Mouse (Mus musculus): ENCODE results near the gene Clcn2.
"Not testable (repeated sequence)": the region's sequence is repeated elsewhere in the genome, so short reads cannot be mapped to it uniquely, and the experiment has no call there.

Gene Clcn2

DNA sequence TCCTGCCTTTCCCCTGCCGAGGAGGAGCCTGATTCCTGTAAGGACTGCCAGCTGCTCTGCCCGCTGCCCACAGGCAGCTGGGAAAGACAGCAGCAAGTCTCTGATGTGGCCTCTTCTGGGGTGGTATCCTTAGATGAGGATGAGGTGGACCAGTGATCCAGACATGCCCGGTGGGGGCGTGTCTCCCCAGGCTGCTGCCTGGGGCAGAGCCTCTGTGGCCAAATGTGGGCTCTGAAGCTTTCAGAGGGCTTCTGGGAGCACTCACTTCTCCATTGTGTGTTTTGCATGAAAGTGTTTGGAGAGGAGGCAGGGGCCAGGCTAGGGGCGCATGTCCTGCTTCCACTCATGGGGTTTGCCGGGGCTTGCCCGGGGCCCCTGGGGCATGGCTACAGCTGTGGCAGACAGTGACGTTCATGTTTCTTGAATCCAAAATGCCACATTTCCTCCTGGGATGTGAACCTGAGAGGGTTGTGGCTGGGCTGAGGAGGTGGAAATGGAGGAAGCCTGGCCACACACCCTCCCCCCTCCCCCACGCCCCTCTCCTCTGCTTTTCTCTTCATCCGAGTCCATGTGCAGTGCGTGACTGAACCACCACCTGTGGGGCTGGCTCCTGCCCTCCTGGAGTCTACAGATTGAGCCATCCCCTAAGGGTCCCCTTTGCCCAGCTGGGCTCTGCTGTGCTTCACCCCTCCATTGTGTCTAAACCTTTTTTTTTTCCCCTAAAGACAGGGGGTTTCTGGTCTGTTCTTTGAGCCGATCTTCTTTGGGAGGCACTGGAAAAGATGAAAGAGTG, 15.6 kb downstream of the Clcn2 start:
- peak; percentile 43 for DNase-seq (ENCODE audit: low read depth, low spot score)

DNA sequence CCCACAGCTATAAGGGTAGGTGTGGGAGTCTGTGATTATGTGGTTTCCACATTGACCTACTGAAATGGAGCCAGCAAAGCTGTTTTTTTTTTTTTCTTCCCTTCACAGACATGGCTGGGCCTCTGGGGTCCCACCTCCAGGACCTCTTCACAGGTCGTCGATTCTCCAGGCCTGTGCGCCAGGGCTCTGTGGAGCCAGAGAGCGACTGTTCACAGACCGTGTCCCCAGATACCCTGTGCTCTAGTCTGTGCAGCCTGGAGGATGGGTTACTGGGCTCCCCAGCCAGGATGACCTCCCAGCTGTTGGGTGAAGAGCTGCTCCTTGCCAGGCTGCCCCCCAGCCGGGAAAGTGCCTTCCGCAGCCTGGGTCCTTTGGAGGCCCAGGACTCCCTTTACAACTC, 16.2 kb downstream of the Clcn2 start:
- no peak for DNase-seq (ENCODE audit: low read depth, low spot score)

DNA sequence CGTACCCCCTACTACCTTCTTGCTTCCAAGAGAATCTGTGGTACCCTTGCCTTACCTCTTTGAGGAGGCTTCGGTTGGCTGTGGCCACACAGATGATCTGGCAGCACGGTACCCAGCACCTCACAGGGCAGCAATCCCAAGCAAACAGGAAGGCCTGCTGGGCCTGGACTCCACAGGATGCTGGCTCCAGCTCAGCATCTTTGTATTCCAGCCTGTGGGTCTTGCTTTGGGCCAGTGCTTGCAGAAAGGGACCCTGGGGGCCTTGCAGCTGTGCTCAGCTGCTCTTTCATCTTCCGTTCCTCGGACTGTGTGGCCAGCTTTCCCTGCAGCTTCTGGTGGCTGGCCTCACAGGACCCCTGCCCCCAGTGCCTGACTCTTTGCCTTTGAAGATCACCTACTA, 17.5 kb downstream of the Clcn2 start:
- DNase-seq (ENCODE audit: low read depth, low spot score), result no peak

DNA sequence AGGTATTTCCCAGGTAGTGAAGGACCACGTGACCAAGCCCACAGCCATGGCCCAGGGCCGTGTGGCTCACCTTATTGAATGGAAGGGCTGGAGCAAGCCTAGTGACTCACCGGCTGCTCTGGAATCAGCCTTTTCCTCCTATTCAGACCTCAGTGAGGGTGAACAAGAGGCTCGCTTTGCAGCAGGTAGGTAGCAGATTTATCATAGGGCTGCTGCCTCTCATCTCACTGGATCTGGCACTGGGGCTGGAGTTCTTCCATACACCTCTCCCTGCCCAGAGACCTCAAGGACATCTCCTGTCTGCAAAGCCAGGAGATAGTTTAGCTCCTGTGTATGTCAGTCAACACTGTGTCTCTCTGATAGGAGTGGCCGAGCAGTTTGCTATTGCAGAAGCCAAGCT, 18.3 kb downstream of the Clcn2 start:
- DNase-seq (ENCODE audit: low read depth, low spot score), result no peak

DNA sequence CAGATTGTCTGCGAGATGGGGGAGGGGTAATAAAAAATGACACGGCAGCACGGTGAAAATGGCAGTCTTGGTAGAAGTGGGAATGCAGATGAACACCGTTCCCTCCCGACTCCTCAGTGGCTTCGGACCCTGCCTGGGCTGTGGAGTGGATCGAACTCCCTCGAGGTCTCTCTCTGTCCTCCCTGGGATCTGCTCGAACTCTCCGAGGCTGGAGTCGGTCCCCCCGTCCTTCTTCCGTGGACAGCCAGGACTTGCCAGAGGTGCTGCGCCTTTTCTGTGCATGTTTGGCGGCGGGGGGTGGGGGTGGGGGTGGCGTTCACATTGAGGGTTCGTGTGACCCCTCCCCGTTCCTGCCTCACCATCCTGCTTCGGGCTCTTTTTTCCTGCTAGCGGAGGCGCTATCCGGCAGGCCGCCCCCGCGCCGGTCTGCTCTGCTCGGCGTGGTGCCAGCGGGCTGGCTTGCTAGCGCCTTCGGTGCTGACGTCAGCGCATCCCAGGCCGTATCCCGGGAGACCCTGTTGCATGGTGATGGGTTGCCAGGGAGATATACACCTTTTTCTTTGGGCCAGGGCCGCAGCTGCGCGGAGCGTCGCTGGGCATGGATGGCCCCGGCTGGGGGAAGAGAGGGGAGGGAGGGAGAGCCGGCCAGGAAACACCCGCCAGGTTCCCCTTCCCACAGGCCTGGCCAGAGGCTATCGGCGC, 21.8 kb downstream of the Clcn2 start:
- peak; percentile 70 for DNase-seq (ENCODE audit: low read depth, low spot score)

DNA sequence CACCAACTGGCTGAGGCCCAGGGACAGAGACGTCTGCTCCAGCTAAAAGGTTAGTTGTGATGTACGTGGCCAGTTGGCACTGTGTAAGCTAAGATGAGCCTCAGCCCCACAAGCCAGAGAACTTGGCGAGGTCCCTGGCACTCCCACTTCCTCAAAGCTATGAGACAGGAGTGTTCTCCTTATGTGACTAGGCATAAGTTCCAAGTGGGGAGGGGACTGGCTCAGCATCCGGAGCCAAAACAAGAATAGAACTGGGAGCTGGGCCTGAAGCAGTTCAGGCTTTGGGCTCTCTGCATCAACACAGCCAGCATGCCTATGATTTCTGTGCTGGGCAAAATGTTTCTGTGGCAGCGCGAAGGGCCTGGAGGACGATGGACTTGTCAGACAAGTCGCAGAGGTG, 22.8 kb downstream of the Clcn2 start:
- DNase-seq (ENCODE audit: low read depth, low spot score), result no peak

DNA sequence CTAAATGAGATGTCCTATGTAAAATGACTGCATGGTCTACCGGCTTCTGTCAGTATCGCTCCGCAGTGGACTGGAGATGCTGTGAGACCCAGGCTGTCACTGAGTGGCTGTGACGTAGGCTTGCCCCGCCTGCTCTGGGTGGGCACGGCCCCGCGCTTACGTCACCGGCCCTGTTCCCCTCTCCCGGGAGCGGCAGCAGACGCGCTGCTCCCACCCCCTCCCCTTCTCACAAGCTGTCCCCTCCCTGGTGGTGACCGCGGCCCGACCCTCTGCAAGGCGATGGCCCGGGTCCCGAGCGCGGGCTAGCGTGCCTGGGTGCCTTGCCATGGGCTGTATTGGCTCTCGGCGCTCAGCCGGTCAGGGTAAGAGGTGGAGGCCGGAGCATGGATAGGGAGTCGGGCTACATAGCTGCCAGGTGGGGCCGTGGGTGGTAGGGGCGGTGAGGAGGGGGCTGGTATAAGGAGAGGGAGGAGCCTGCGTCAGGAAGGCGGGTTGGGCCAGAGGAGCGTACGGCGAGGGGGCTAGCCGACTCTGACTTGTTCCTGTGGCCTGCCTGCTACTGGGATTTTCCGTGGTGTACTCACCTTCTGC, 24.3 kb downstream of the Clcn2 start, which contains the start of gene Fam131a:
TSS of gene Fam131a (plus strand) at position 131 of the 591 bp plus-strand sequence.
- DNase-seq (ENCODE audit: low read depth, low spot score), result peak; percentile 84

DNA sequence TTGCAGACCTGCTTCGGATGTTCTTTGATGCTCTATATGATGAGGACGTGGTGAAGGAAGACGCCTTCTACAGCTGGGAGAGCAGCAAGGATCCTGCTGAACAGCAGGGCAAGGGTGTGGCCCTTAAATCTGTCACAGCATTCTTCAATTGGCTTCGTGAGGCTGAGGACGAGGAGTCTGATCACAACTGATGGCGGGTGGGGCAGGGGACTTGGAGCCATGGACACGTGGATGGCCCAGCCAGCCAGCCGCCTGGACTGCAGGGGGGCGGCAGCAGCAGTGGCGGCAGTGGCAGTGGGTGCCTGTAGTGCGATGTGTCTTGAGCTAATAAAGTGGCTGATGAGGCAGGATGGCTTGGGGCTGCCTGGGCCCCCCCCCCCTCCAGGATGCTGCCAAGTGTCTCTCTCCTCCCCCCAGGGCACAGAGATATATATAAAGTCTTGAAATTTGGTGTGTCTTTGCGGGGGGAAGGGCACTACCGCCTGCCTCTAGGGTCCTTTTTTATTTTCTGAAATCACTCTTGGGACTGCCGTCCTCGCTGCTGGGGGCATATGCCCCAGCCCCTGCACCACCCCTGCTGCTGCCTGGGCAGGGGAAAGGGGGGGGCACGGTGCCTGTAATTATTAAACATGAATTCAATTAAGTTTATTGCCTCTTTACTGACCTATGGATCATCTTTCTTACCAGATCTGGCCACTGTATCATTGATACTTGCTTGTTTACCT, 25.1 kb downstream of the Clcn2 start:
- DNase-seq (ENCODE audit: low read depth, low spot score), result peak; percentile 64

DNA sequence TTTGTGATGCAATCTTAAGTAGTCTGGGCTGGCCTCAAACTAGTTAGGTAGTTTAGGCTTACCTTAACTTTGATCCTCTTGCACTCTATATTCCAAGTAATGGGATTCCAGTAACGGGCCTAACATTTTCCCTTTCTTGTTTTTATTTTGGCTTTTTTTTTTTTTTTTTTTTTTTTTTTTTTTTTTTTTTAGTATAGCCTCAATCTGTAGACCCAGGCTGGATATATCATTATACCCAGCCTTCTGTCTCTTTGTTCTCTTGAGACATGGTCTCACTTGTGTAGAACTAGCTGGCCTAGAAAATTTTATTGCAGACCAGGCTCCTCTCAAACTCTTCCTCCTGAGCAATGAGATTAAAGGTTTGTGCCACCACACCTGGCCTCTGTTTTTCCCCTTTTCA, 25.9 kb downstream of the Clcn2 start:
- no peak for DNase-seq (ENCODE audit: low read depth, low spot score)

DNA sequence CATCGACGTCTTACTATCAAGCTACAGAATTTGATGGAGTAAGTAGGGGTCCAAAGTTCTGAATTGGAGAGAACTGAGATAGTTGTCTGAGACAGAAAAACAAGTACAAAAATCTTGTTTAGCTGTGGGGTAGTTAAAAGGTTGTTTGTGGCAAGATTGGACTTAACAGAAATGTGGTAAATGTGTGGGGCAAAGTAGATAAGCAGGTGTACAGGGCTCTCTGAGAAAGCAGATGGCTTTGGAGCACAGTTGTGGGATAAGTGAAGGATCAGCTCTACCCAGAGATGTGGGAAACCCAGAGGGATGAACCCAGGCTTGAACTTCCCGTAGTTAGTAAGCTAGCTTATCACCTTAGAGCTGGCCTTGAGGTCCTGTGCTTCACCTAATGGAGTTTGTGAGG, 26.8 kb downstream of the Clcn2 start:
- no peak for DNase-seq (ENCODE audit: low read depth, low spot score)

DNA sequence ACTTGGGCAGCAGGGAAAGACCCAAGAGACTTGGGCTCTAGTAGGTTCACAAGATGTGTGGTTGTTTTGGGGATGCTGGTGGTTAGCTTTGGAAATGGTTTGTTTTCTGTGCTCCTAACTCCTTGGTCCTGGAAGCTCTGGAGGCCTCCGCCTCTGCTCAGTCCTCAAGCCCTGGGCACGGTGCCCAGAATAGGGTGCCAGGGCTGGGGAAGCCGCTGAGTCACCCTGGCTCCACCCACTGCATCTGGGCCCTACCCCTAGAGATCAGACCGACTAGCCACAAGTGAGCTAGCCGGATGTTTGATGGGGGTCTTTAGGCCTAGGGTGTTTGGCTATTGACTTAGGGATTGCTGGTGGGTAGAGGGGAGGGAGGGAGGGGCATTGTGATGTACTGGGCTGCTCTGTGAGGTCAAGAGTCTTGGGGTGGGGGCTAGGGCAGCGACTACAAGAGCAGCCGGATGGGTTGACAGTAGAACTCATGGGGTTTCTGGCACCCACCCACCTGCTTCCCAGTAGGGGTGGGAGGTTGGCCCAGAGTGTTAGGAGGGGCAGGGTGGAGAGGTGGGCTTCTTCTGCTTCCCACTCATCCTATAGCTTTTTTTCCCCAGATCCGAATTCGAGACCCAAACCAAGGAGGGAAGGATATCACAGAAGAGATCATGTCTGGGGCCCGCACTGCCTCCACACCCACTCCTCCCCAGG, 39.4 kb downstream of the Clcn2 start:
- DNase-seq (ENCODE audit: low read depth, low spot score), result no peak

DNA sequence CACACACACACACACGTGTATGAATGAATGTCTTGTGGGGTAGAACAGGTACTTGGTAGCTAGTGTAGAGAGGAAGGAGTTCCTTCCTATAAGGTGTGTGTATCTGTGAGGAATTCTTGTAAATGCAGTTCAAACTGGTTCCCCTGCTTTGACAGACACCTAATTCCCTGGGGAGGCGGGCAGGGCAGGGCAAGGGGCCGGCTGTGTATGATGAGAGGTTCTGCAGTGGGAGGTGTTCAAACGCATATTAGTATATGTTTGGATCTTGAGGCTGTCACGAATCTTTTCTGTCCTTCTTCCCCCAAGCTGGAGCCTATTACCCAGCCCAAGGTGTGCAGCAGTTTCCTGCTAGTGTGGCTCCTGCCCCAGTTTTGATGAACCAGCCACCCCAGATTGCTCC, 40.2 kb downstream of the Clcn2 start:
- DNase-seq (ENCODE audit: low read depth, low spot score), result no peak

DNA sequence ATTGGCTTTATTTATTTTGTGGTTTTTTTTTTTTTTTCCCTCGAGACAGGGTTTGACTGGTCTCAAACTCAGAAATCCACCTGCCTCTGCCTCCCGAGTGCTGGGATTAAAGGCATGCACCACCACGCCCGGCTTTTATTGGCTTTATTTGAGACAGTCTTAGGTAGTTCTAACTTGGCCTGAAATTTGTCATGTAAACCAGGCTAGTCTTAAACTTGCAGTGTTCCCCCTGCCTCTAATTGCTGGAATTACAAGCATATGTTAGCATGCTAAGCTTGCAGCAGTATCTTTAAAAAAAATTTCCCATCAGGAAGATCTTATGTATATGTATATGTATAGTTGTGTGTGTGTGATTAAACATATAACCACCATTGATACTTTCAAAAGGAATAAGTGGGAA, 40.8 kb downstream of the Clcn2 start:
- DNase-seq (ENCODE audit: low read depth, low spot score), result no peak

DNA sequence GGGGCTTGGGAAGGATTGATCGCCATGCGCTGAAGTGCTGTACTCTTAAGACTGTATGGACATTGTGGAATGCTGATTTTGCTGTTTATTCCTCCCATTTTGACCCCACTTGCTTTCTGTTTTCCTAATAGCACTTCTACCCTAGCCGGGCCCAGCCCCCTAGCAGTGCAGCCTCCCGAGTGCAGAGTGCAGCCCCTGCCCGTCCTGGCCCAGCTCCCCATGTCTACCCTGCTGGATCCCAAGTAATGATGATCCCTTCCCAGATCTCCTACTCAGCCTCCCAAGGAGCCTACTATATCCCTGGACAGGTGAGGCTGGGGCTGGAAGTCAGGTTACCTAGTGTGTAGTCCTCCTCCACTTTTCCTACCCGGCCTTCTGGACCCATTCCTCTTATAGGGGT, 42.3 kb downstream of the Clcn2 start:
- no peak for DNase-seq (ENCODE audit: low read depth, low spot score)

DNA sequence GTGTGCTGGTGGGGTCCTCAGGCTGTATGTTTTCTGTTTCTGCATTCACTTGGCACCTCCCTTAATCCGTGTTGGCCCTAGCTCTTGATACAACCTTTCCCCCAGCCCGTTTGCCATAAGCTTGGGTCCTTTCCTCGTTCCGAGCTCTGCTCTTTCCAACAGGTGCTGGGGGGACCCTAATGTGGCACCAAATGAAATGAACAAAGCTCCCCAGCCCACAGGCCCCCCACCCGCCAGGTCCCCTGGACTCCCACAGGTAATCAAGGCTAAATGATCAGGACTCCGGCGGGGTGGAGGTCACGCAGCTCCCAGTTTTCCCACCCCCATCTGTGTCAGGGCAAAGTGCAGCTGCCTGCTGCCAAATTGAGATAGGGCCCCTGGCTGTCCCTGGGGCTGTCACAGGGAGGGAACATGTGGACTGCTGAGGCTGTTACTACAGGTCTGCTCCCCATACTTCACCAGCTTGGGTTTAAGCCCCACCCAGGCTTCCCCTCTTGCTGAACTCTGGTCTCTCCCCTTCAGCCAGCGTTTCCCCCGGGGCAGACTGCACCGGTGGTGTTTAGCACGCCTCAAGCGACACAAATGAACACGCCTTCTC, 43.7 kb downstream of the Clcn2 start:
- peak; percentile 78 for DNase-seq (ENCODE audit: low read depth, low spot score)

DNA sequence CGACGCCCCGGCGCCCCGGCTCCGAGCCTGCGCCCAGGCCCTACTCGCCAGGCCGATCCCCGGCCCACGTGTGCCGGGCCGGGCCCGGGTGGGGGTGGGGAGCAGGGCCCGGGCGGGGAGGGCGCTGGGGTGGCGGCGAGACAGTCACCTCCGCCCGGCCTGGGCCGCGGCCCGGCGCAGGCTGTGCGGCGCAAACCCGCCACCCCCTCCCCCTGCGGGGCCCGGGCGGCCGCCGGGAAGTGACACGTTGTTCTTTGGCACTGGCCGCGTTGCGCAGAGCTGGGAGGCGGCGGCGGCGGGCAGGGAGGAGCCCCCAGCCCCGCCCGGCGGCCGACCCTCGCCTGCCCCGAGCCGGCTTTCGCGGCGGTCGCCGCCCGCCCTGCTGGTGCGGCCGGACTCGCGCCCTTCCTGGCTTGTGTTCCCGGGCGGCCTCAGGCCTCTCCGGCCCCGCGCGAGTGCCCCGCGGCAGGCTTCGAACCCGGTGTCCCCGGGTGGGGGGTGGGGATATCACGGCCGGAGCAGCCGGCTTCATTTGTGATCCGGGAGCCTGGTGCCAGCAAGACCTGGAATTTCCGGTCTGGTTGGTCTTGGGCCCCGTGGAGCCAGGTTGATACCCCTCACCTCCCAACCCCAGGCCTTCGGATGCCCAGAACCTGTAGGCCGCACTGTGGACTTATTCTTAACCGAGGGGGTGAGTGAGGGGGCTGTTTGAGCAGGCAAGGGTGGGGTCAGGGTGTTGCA, 44.4 kb downstream of the Clcn2 start:
- DNase-seq (ENCODE audit: low read depth, low spot score), result no peak

DNA sequence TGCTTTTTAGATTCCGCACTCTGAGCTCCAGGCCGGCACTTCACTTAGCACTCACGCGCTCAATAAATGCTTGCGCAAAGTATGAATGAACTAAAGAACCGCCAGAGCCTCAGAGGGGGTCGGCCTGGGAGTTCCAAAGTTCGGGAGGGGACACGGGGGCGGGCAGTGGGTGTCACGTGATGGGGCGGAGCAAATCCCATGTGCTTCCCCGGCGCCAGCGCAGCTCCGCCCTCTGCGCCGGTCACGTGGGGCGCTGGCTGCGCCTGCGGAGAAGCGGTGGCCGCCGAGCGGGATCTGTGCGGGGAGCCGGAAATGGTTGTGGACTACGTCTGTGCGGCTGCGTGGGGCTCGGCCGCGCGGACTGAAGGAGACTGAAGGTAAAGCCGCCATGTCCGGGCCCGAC, 45.0 kb downstream of the Clcn2 start:
- DNase-seq (ENCODE audit: low read depth, low spot score), result peak; percentile 97

DNA sequence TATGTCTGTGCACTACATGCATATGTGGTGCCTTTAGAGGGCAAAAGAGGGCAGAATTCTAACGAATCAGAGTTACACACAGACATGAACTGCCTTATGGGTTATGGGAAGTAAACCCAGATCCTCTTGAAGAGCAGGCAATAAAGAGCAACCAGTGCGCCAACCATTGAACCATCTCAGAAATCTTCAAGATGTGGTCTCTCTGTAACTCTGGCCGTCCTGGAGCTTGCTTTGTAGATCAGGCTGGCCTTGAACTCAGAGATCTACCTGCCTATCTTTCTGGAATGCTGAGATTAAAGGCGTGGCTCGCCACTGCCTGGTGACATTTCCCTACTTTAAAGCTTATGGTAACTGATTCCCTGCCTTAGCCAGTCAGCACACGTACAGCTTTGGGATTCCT, 45.7 kb downstream of the Clcn2 start:
- DNase-seq (ENCODE audit: low read depth, low spot score), result peak; percentile 71

DNA sequence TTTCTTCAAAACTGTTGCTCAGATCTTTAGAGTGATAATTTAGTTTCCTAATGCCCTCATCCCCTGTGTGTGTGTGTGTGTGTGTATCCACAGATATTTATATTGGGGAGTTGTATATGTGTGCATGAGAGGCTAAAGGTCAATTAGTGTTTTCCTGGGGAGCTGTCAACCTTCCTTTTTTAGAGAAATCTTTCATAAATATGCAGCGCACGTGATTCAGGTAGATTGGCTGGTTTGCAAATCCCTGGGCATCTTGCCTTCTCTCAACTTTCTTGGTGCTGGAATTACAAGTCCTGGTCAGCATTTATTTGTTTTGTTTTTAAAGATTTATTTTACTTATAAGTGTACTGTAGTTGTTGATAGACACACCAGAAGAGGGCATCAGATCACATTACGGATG, 47.3 kb downstream of the Clcn2 start:
- DNase-seq (ENCODE audit: low read depth, low spot score), result no peak

DNA sequence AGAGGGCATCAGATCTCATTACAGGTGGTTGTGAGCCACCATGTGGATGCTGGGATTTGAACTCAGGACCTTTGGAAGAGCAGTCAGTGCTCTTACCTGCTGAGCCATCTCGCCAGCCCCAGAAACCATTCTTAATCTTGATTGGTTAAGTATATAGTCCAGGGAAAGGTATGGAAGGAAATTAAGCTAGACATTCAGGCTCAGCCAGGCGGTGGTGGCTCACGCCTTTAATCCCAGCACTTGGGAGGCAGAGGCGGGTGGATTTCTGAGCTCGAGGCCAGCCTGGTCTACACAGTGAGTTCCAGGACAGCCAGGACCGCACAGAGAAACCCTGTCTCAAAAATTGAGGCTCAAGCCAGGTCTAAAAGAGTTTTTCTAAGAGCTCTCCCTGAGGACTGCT, 49.5 kb downstream of the Clcn2 start, which contains the start of gene Eif4g1:
TSS of gene Eif4g1 (plus strand) at position 301 of the 400 bp plus-strand sequence.
- DNase-seq (ENCODE audit: low read depth, low spot score), result not testable (repeated sequence)
